Mouse (Mus musculus) lung, embryonic 16.5 days (tissue): ENCODE data around the gene Akt1s1. TPM values are rescaled to one million over a fixed set of nuclear protein-coding genes. Genes with fewer than 3 reads are reported as not detected.

ENCODE experiments used
- ATAC-seq: fragments of 200-750 bp; cut with Nextera tagmentation; 2 replicates; pipeline ENCODE4 v1.8.0; 2017; ENCODE audit warnings: low read depth, mild to moderate bottlenecking, moderate library complexity
- H3K27ac ChIP-seq: fragments of 300-500 bp; sonication (generic); 2 replicates; pipeline ENCODE4 v1.5.1; 2014; ENCODE audit warnings: mild to moderate bottlenecking, control low read depth, low read length
- H3K27me3 ChIP-seq: fragments of 300-500 bp; sonication (generic); 2 replicates; pipeline ENCODE4 v1.6.1; 2014; ENCODE audit warnings: low read depth, low read length, mixed read lengths; ENCODE audit not compliant: control insufficient read depth, insufficient read depth
- H3K36me3 ChIP-seq: fragments of 300-500 bp; sonication (generic); 2 replicates; pipeline ENCODE4 v1.6.1; 2014; ENCODE audit warnings: low read length; ENCODE audit not compliant: control insufficient read depth, insufficient read depth
- H3K4me1 ChIP-seq: fragments of 300-500 bp; sonication (generic); replicated peaks from 2 replicates; pipeline ENCODE4 v1.6.1; 2014; ENCODE audit warnings: low read length, mixed read lengths; ENCODE audit not compliant: control insufficient read depth, insufficient read depth
- H3K4me2 ChIP-seq: fragments of 300-500 bp; sonication (generic); 2 replicates; pipeline ENCODE4 v1.6.1; 2014; ENCODE audit warnings: low read depth, low read length, control low read depth
- H3K4me3 ChIP-seq: fragments of 300-500 bp; sonication (generic); 2 replicates; pipeline ENCODE4 v1.5.1; 2014; ENCODE audit warnings: mild to moderate bottlenecking, low read length, control low read depth
- H3K9ac ChIP-seq: fragments of 300-500 bp; sonication (generic); 2 replicates; pipeline ENCODE4 v1.6.1; 2014; ENCODE audit warnings: low read length, control low read depth
- H3K9me3 ChIP-seq: fragments of 300-500 bp; sonication (generic); 2 replicates; pipeline ENCODE4 v1.6.1; 2016; ENCODE audit warnings: low read length; ENCODE audit not compliant: control insufficient read depth
- WGBS: fragments of 180-500 bp; shearing (Covaris S2); extraction: QIAGEN DNeasy Blood & Tissue Kit; methylation state at CpG from one replicate; pipeline ENCODE4 v1.1.7; 2014; 5-methylcytosine and 5-hydroxymethylcytosine counted together
- polyA plus RNA-seq: library from polyadenylated mRNA; unstranded; fragments of >200 nt; fragmentation: Nextera tagmentation; extraction: Ambion mirVana; gene quantifications from 2 replicates; pipeline ENCODE4 v1.2.1, GENCODE M21; 2015

Akt1s1 gene
- 92.3 and 95.6 TPM in 2 replicates for polyA plus RNA-seq

- H3K4me3 ChIP-seq, result peak within 1 kb of the TSS; percentile 86
- peak within 1 kb of the TSS; percentile 96 for H3K9ac ChIP-seq
- no peaks in the 10 kb centered on the region for H3K27me3 ChIP-seq
- peak; percentile 85 for ATAC-seq
- H3K4me1 ChIP-seq, result peaks cover 25% of the 10 kb centered on the region
- peak within 1 kb of the TSS; percentile 99 for H3K27ac ChIP-seq
- under 1% methylated on average over 54 of the region's 54 CpGs for WGBS
- H3K4me2 ChIP-seq, result peak within 1 kb of the TSS; percentile 82
- H3K36me3 ChIP-seq, result peaks cover 32% of the 10 kb centered on the region
- H3K9me3 ChIP-seq, result no peaks in the 10 kb centered on the region
Observed at GRCm38 (mm10) chr7:44848561-44849415, at the start of gene Akt1s1, which contains the start of gene Tbc1d17. Gene Akt1s1 (plus strand): TSS chr7:44848991. Gene Tbc1d17 (minus strand): TSS chr7:44849079.

- H3K4me1 ChIP-seq, result no peaks in the 10 kb centered on the region
- H3K9ac ChIP-seq, result no peak overlapping the region
- H3K27ac ChIP-seq, result no peak overlapping the region
- H3K4me2 ChIP-seq, result no peak overlapping the region
- 77% methylated on average over 2 of the region's 2 CpGs for WGBS
- no peaks in the 10 kb centered on the region for H3K9me3 ChIP-seq
- no peak overlapping the region for H3K4me3 ChIP-seq
- H3K36me3 ChIP-seq, result peaks cover 5% of the 10 kb centered on the region
- ATAC-seq, result no peak
- no peaks in the 10 kb centered on the region for H3K27me3 ChIP-seq
Observed at GRCm38 (mm10) chr7:44808927-44809326, 39.9 kb upstream of the Akt1s1 start.

GRCm38 (mm10) chr7:44809466-44809865 lies 39.3 kb upstream of the Akt1s1 start:
- Histone ChIP-seq H3K36me3 (peaks cover 7% of the 10 kb centered on the region), H3K27me3 (no peaks in the 10 kb centered on the region), H3K4me2 (no peak overlapping the region), H3K27ac (no peak overlapping the region), H3K4me1 (no peaks in the 10 kb centered on the region), H3K4me3 (no peak overlapping the region), H3K9ac (no peak overlapping the region), H3K9me3 (no peaks in the 10 kb centered on the region)
- ATAC-seq, result no peak
- 91% methylated on average over 3 of the region's 3 CpGs for WGBS

GRCm38 (mm10) chr7:44810365-44810764 lies 38.4 kb upstream of the Akt1s1 start:
- Histone ChIP-seq H3K9ac (no peak overlapping the region), H3K9me3 (no peaks in the 10 kb centered on the region), H3K27ac (no peak overlapping the region), H3K4me3 (no peak overlapping the region), H3K27me3 (no peaks in the 10 kb centered on the region), H3K36me3 (peaks cover 7% of the 10 kb centered on the region), H3K4me1 (peaks cover 5% of the 10 kb centered on the region; the same call in 1 of the 2 replicates), H3K4me2 (no peak overlapping the region)
- ATAC-seq, result no peak
- WGBS, result 80% methylated on average over 4 of the region's 4 CpGs

- Histone ChIP-seq H3K4me2 (no peak overlapping the region), H3K36me3 (peaks cover 7% of the 10 kb centered on the region), H3K27ac (no peak overlapping the region), H3K27me3 (no peaks in the 10 kb centered on the region), H3K4me3 (no peak overlapping the region), H3K4me1 (peaks cover 5% of the 10 kb centered on the region; the same call in 1 of the 2 replicates), H3K9me3 (no peaks in the 10 kb centered on the region), H3K9ac (no peak overlapping the region)
- no peak for ATAC-seq
- WGBS, result 80% methylated on average over 7 of the region's 7 CpGs
Observed at GRCm38 (mm10) chr7:44810819-44811557, 37.8 kb upstream of the Akt1s1 start.

GRCm38 (mm10) chr7:44812651-44813325 lies 36.0 kb upstream of the Akt1s1 start:
- H3K27me3 ChIP-seq, result no peaks in the 10 kb centered on the region
- no peaks in the 10 kb centered on the region for H3K9me3 ChIP-seq
- H3K9ac ChIP-seq, result no peak overlapping the region
- 89% methylated on average over 20 of the region's 20 CpGs for WGBS
- peaks cover 7% of the 10 kb centered on the region for H3K36me3 ChIP-seq
- no peak overlapping the region for H3K4me2 ChIP-seq
- peaks cover 9% of the 10 kb centered on the region for H3K4me1 ChIP-seq
- no peak overlapping the region for H3K27ac ChIP-seq
- no peak for ATAC-seq
- no peak overlapping the region for H3K4me3 ChIP-seq

GRCm38 (mm10) chr7:44813985-44814384 lies 34.8 kb upstream of the Akt1s1 start:
- Histone ChIP-seq H3K36me3 (peaks cover 7% of the 10 kb centered on the region), H3K9ac (no peak overlapping the region), H3K9me3 (no peaks in the 10 kb centered on the region), H3K4me2 (no peak overlapping the region), H3K4me3 (no peak overlapping the region), H3K4me1 (peaks cover 21% of the 10 kb centered on the region), H3K27me3 (no peaks in the 10 kb centered on the region), H3K27ac (no peak overlapping the region)
- ATAC-seq, result no peak
- 88% methylated on average over 3 of the region's 3 CpGs for WGBS

- Histone ChIP-seq H3K27me3 (no peaks in the 10 kb centered on the region), H3K4me2 (no peak overlapping the region), H3K4me3 (no peak overlapping the region), H3K27ac (no peak overlapping the region), H3K4me1 (peaks cover 25% of the 10 kb centered on the region), H3K9ac (no peak overlapping the region), H3K36me3 (peaks cover 7% of the 10 kb centered on the region), H3K9me3 (no peaks in the 10 kb centered on the region)
- 83% methylated on average over 4 of the region's 4 CpGs for WGBS
- no peak for ATAC-seq
Observed at GRCm38 (mm10) chr7:44814423-44814822, 34.4 kb upstream of the Akt1s1 start.
